Mouse (Mus musculus) forebrain, embryonic 12.5 days (tissue): Measurements from ENCODE around the gene Olfr1357. TPM values are rescaled to one million over a fixed set of nuclear protein-coding genes. Genes with fewer than 3 reads are reported as not detected.

ENCODE experiments used
- polyA plus RNA-seq: library from polyadenylated mRNA; unstranded; fragments of >200 nt; fragmentation: Nextera tagmentation; extraction: Ambion mirVana; gene quantifications from 2 replicates; pipeline ENCODE4 v1.2.1, GENCODE M21; 2016

The Olfr1357 gene
- polyA plus RNA-seq, 1 experiment from 2014 or later = not detected

Other genes with a start within 250 kb of the Olfr1357 start
- 326 and 329 TPM in 2 replicates for gene Rrp1, start 205.0 kb downstream of the Olfr1357 start, polyA plus RNA-seq
- gene Cstb, start 192.4 kb downstream of the Olfr1357 start, polyA plus RNA-seq = 118 and 120 TPM in 2 replicates
- 9.0 and 10.0 TPM in 2 replicates for gene Pdxk, start 153.1 kb downstream of the Olfr1357 start, polyA plus RNA-seq
- gene Olfr1358, start 100.6 kb downstream of the Olfr1357 start, polyA plus RNA-seq = not detected in 2 replicates
- 39.0 and 39.3 TPM in 2 replicates for gene Ilvbl, start 43.7 kb downstream of the Olfr1357 start, polyA plus RNA-seq
- 8.3 and 8.5 TPM in 2 replicates for gene Syde1, start 26.1 kb downstream of the Olfr1357 start, polyA plus RNA-seq
- gene Casp14, start 100.2 kb upstream of the Olfr1357 start, polyA plus RNA-seq = not detected in 2 replicates
- 0.13 and 0.44 TPM in 2 replicates for gene Ccdc105, start 135.0 kb upstream of the Olfr1357 start, polyA plus RNA-seq
- 1.7 and 1.8 TPM in 2 replicates for gene Slc1a6, start 162.4 kb upstream of the Olfr1357 start, polyA plus RNA-seq
- not detected in 2 replicates for gene Olfr1356, start 234.1 kb upstream of the Olfr1357 start, polyA plus RNA-seq